Mouse (Mus musculus): ENCODE data around the gene Ctns. TPM values are rescaled to one million over a fixed set of nuclear protein-coding genes. Genes with fewer than 3 reads are reported as not detected.
A peak's percentile ranks its signal among the peaks of the same experiment; 100 is the strongest.

Ctns gene
- total and polyA plus RNA-seq, 2 experiments from 2014 or later, result 10.3 to 17.0 TPM

DNA sequence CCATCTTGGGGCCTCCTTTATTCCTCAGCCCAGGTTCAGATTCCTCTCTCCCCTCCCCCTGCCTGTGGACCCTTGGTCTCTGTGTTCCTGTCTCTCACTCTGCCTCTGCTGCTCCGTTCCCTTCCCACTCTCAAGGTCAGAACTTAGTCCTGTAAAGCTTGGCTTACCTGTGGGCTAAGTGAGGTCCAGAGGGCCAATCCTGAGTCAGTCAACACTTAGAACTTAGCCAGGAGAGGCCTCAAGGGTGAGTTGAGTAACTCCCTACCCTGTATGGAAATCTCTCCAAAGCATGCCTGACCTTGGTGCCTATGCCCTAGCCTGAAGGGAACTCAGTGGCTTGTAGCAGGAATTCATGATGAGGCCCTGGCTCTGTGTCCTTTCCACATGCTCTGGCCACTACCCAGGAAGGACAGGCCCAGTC, 54.6 kb downstream of the Ctns start:
- no peaks in the 10 kb centered on the region for H3K27me3 ChIP-seq (ENCODE audit: control insufficient read depth, insufficient read depth, low read length)

DNA sequence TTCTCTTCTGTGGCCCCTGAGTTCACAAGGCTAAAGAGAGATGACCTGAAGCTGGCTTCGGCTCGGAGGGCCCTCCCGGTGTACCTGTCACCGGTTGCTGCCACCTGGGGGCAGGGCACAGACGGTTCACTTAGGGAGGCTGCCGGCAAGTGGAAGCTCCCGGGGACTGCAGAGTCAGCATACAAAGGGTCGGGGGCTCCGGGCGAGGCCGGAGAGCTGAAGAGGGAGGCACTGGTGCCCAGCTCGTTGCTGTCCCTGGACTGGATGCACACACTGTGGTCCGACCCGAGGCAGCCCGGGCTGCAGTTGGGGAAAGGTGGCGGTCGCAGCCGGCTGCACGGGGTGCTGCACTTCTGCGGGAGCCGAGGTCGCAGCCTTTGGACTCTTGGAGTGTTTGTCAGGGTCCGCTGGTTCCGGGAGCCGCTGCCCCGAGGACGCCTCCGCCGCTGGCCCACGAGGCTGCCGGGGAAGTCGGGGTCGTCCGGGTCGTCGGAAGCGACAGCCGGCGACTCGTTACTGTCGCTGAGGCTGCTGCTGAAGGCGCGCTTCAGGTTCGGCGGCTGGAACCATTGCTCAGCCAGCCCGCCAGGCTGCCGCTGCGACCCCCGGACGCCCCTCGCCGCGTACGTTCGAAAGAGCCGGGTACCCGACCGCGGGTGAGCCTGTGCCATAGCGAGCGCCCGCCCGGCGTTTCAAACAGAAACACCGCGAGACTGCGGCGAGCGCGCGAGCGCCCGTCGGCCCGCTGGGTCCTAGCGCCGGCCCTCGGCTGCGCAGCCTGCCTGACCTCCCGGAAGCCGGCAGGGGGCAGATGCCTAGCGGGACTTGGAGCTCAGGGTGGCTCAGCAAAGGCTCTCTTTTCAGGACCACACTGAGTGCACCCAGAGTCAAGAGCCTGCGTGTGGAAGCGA, 61.0 kb downstream of the Ctns start, which contains the start of gene Haspin:
Gene Haspin, minus strand, starts transcription at position 704 of the 911 bp plus-strand sequence.
- Histone ChIP-seq H3K4me1 (ENCODE audit: control insufficient read depth, insufficient read depth) (peaks cover 30% of the 10 kb centered on the region), H3K4me2 (ENCODE audit: low read depth, low read length) (peak within 1 kb of the TSS; percentile 90), H3K4me3 (ENCODE audit: low read depth, low read length) (peak within 1 kb of the TSS; percentile 83), H3K36me3 (replicated peaks; ENCODE audit: control insufficient read depth, insufficient read depth, low read length) (peaks cover 10% of the 10 kb centered on the region; the same call in 1 of the 2 replicates), H3K9ac (replicated peaks; ENCODE audit: low read depth, low read length) (peak within 1 kb of the TSS; percentile 62), H3K9me3 (replicated peaks; ENCODE audit: control insufficient read depth, low read length) (no peaks in the 10 kb centered on the region), H3K27ac (ENCODE audit: low read depth) (0 out of 2 replicates have a peak within 1 kb of the TSS, but pooled peaks have one; percentile 8), H3K27me3 (ENCODE audit: control insufficient read depth, insufficient read depth, low read length) (no peaks in the 10 kb centered on the region)
- under 1% methylated on average over 82 of the region's 84 CpGs for WGBS
- peak; percentile 84 for DNase-seq (ENCODE audit: low spot score)
- TF ChIP-seq EP300 (IDR thresholded peaks at IDR 0.05; ENCODE audit: low read depth) (peak; percentile 97), CTCF (IDR thresholded peaks at IDR 0.05; ENCODE audit: low read depth) (peak; percentile 94)
- peak; percentile 96 for ATAC-seq (ENCODE audit: insufficient read depth, low read depth)

More for the DNA sequence above, 54.6 kb downstream of the Ctns start:
- no peaks in the 10 kb centered on the region for H3K4me1 ChIP-seq (ENCODE audit: control insufficient read depth, insufficient read depth)
- no peak overlapping the region for H3K4me2 ChIP-seq (ENCODE audit: low read depth, low read length)
- WGBS, result 67% methylated on average over 1 of the region's 1 CpGs
- H3K9ac ChIP-seq (replicated peaks; ENCODE audit: low read depth, low read length), result no peak overlapping the region
- H3K36me3 ChIP-seq (replicated peaks; ENCODE audit: control insufficient read depth, insufficient read depth, low read length), result no peaks in the 10 kb centered on the region
- no peak overlapping the region for H3K27ac ChIP-seq (ENCODE audit: low read depth)
- DNase-seq (ENCODE audit: low spot score) (no peak), ATAC-seq (ENCODE audit: insufficient read depth, low read depth) (peak; percentile 67)
- no peak for TF ChIP-seq EP300 (IDR thresholded peaks at IDR 0.05; ENCODE audit: low read depth)
- no peak for TF ChIP-seq CTCF (IDR thresholded peaks at IDR 0.05; ENCODE audit: low read depth)
- H3K9me3 ChIP-seq (replicated peaks; ENCODE audit: control insufficient read depth, low read length), result no peaks in the 10 kb centered on the region
- no peak overlapping the region for H3K4me3 ChIP-seq (ENCODE audit: low read depth, low read length)

DNA sequence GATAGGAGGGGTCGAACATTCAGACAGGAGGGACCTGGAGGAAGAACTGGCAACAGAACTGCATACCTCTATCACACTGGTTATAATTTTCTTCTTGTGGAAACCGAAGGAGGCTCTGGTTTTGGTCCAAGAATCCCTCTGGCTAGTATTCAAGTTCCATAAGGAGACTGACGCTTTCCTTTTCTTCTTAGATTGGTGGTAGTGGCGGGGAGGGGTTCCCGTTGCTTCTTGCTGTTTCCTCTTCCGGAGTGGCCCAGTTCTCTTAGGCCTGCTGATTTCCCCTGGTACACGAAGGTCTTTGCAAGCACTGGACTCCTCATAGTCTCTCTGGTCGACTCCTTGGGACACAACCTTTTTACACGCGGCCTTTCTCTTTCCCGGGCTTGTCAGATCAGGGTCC, 61.7 kb downstream of the Ctns start:
- no peak for TF ChIP-seq CTCF (IDR thresholded peaks at IDR 0.05; ENCODE audit: low read depth)
- TF ChIP-seq EP300 (IDR thresholded peaks at IDR 0.05; ENCODE audit: low read depth), result no peak
- Histone ChIP-seq H3K36me3 (replicated peaks; ENCODE audit: control insufficient read depth, insufficient read depth, low read length) (peaks cover 13% of the 10 kb centered on the region; the same call in 1 of the 2 replicates), H3K9ac (replicated peaks; ENCODE audit: low read depth, low read length) (peak overlapping the region; percentile 62), H3K4me3 (ENCODE audit: low read depth, low read length) (peak overlapping the region; percentile 83), H3K27ac (ENCODE audit: low read depth) (no peak overlapping the region), H3K27me3 (ENCODE audit: control insufficient read depth, insufficient read depth, low read length) (no peaks in the 10 kb centered on the region), H3K4me2 (ENCODE audit: low read depth, low read length) (peak overlapping the region; percentile 90), H3K9me3 (replicated peaks; ENCODE audit: control insufficient read depth, low read length) (no peaks in the 10 kb centered on the region), H3K4me1 (ENCODE audit: control insufficient read depth, insufficient read depth) (peaks cover 30% of the 10 kb centered on the region)
- WGBS, result 7% methylated on average over 11 of the region's 11 CpGs
- peak; percentile 23 for DNase-seq (ENCODE audit: low spot score)
- ATAC-seq (ENCODE audit: insufficient read depth, low read depth), result no peak

DNA sequence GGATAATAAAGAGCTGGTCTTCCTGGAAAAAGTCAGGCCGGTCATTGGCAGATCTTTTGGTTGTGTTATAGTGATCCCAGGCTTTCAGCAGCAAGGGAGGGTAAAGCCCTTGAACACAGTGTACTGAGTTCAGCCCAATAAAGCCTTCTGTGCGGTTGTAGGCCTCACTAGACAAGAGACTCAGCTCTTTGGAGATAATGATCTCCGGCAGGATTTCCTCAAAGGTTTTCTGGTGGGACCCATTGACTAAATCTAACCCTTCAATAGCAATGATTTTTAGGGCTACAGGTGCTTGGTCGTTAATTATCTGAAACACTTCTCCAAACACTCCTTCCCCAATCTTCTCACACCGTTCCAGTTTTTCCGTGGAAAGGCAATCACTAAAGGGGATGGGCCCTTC, 62.3 kb downstream of the Ctns start:
- TF ChIP-seq EP300 (IDR thresholded peaks at IDR 0.05; ENCODE audit: low read depth) (no peak), CTCF (IDR thresholded peaks at IDR 0.05; ENCODE audit: low read depth) (no peak)
- H3K4me1 ChIP-seq (ENCODE audit: control insufficient read depth, insufficient read depth), result peaks cover 31% of the 10 kb centered on the region
- no peaks in the 10 kb centered on the region for H3K9me3 ChIP-seq (replicated peaks; ENCODE audit: control insufficient read depth, low read length)
- H3K36me3 ChIP-seq (replicated peaks; ENCODE audit: control insufficient read depth, insufficient read depth, low read length), result peaks cover 13% of the 10 kb centered on the region; the same call in 1 of the 2 replicates
- H3K9ac ChIP-seq (replicated peaks; ENCODE audit: low read depth, low read length), result peak overlapping the region; percentile 62
- H3K27ac ChIP-seq (ENCODE audit: low read depth), result no peak overlapping the region
- WGBS, result 59% methylated on average over 6 of the region's 6 CpGs
- H3K27me3 ChIP-seq (ENCODE audit: control insufficient read depth, insufficient read depth, low read length), result no peaks in the 10 kb centered on the region
- ATAC-seq (ENCODE audit: insufficient read depth, low read depth) (no peak), DNase-seq (ENCODE audit: low spot score) (no peak)
- H3K4me2 ChIP-seq (ENCODE audit: low read depth, low read length), result peak overlapping the region; percentile 90
- peak overlapping the region; percentile 83 for H3K4me3 ChIP-seq (ENCODE audit: low read depth, low read length)

DNA sequence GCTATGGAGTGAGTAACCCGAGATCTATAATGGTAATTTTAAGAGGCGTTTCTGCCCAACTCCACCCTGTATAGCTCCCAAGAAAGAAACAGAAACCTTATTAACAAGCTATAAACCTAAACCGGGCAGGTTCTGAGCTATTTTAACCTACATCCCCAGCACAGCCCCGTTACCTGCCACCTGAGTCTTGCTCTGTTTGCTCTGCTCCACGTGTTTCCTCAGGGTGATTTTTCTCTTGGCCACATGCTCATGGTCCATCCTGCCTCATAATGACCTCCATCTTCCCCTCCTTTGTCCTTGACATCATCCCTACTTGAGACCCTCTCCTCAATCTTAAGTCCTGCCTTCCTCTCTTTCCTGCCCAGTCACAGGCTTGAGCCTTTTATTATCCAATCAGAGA, 64.6 kb downstream of the Ctns start:
- Histone ChIP-seq H3K9ac (replicated peaks; ENCODE audit: low read depth, low read length) (no peak overlapping the region), H3K4me3 (ENCODE audit: low read depth, low read length) (no peak overlapping the region), H3K4me2 (ENCODE audit: low read depth, low read length) (no peak overlapping the region), H3K27me3 (ENCODE audit: control insufficient read depth, insufficient read depth, low read length) (no peaks in the 10 kb centered on the region), H3K36me3 (replicated peaks; ENCODE audit: control insufficient read depth, insufficient read depth, low read length) (peaks cover 13% of the 10 kb centered on the region; the same call in 1 of the 2 replicates), H3K9me3 (replicated peaks; ENCODE audit: control insufficient read depth, low read length) (no peaks in the 10 kb centered on the region), H3K27ac (ENCODE audit: low read depth) (no peak overlapping the region), H3K4me1 (ENCODE audit: control insufficient read depth, insufficient read depth) (peaks cover 36% of the 10 kb centered on the region)
- no peak for DNase-seq (ENCODE audit: low spot score)
- no peak for TF ChIP-seq CTCF (IDR thresholded peaks at IDR 0.05; ENCODE audit: low read depth)
- TF ChIP-seq EP300 (IDR thresholded peaks at IDR 0.05; ENCODE audit: low read depth), result no peak
- WGBS, result 86% methylated on average over 5 of the region's 5 CpGs
- ATAC-seq (ENCODE audit: insufficient read depth, low read depth), result no peak

Other genes with a start within 250 kb of the Ctns start
- gene Atp2a3, start 237.9 kb downstream of the Ctns start, total RNA-seq (2014; rRNA removed; ENCODE audit: low replicate concordance), result 3.8 and 9.7 TPM in 2 replicates
- 2.6 and 3.1 TPM in 2 replicates for gene Atp2a3, start 237.9 kb downstream of the Ctns start, polyA plus RNA-seq (2015; fragmentation: Nextera tagmentation; extraction: Ambion mirVana)
- gene P2rx1, start 199.9 kb downstream of the Ctns start, total RNA-seq (2014; rRNA removed; ENCODE audit: low replicate concordance), result 1.4 and 24.8 TPM in 2 replicates
- 0.71 and 1.0 TPM in 2 replicates for gene P2rx1, start 199.9 kb downstream of the Ctns start, polyA plus RNA-seq (2015; fragmentation: Nextera tagmentation; extraction: Ambion mirVana)
- 0.62 and 4.9 TPM in 2 replicates for gene Camkk1, start 180.0 kb downstream of the Ctns start, total RNA-seq (2014; rRNA removed; ENCODE audit: low replicate concordance)
- gene Camkk1, start 180.0 kb downstream of the Ctns start, polyA plus RNA-seq (2015; fragmentation: Nextera tagmentation; extraction: Ambion mirVana), result 0.68 and 1.1 TPM in 2 replicates
- gene Ncbp3, start 151.3 kb downstream of the Ctns start, total RNA-seq (2014; rRNA removed; ENCODE audit: low replicate concordance), result 7.1 and 8.9 TPM in 2 replicates
- gene Ncbp3, start 151.3 kb downstream of the Ctns start, polyA plus RNA-seq (2015; fragmentation: Nextera tagmentation; extraction: Ambion mirVana), result 6.6 and 7.0 TPM in 2 replicates
- 0.58 TPM in 1 of 2 replicates, not detected in the other for gene Itgae, start 108.5 kb downstream of the Ctns start, total RNA-seq (2014; rRNA removed; ENCODE audit: low replicate concordance)
- 0.04 and 0.12 TPM in 2 replicates for gene Itgae, start 108.5 kb downstream of the Ctns start, polyA plus RNA-seq (2015; fragmentation: Nextera tagmentation; extraction: Ambion mirVana)
- gene Haspin, start 60.7 kb downstream of the Ctns start, total RNA-seq (2014; rRNA removed; ENCODE audit: low replicate concordance), result 2.4 and 6.0 TPM in 2 replicates
- 3.0 and 4.0 TPM in 2 replicates for gene Haspin, start 60.7 kb downstream of the Ctns start, polyA plus RNA-seq (2015; fragmentation: Nextera tagmentation; extraction: Ambion mirVana)
- 2.0 and 4.3 TPM in 2 replicates for gene P2rx5, start 38.6 kb downstream of the Ctns start, total RNA-seq (2014; rRNA removed; ENCODE audit: low replicate concordance)
- gene P2rx5, start 38.6 kb downstream of the Ctns start, polyA plus RNA-seq (2015; fragmentation: Nextera tagmentation; extraction: Ambion mirVana), result 1.6 and 1.7 TPM in 2 replicates
- 122 and 178 TPM in 2 replicates for gene Emc6, start 22.0 kb downstream of the Ctns start, total RNA-seq (2014; rRNA removed; ENCODE audit: low replicate concordance)
- 123 and 132 TPM in 2 replicates for gene Emc6, start 22.0 kb downstream of the Ctns start, polyA plus RNA-seq (2015; fragmentation: Nextera tagmentation; extraction: Ambion mirVana)
- gene Tax1bp3, start 22.0 kb downstream of the Ctns start, total RNA-seq (2014; rRNA removed; ENCODE audit: low replicate concordance), result 103 and 144 TPM in 2 replicates
- gene Tax1bp3, start 22.0 kb downstream of the Ctns start, polyA plus RNA-seq (2015; fragmentation: Nextera tagmentation; extraction: Ambion mirVana), result 217 and 224 TPM in 2 replicates
- gene Shpk, start 418 bp upstream of the Ctns start, total RNA-seq (2014; rRNA removed; ENCODE audit: low replicate concordance), result 0.08 and 1.9 TPM in 2 replicates
- 0.77 and 0.95 TPM in 2 replicates for gene Shpk, start 418 bp upstream of the Ctns start, polyA plus RNA-seq (2015; fragmentation: Nextera tagmentation; extraction: Ambion mirVana)
- gene Trpv1, start 35.2 kb upstream of the Ctns start, total RNA-seq (2014; rRNA removed; ENCODE audit: low replicate concordance), result 3.1 TPM in 1 of 2 replicates, not detected in the other
- 0.07 TPM in 1 of 2 replicates, not detected in the other for gene Trpv1, start 35.2 kb upstream of the Ctns start, polyA plus RNA-seq (2015; fragmentation: Nextera tagmentation; extraction: Ambion mirVana)
- 0.04 TPM in 1 of 2 replicates, not detected in the other for gene Trpv3, start 68.3 kb upstream of the Ctns start, total RNA-seq (2014; rRNA removed; ENCODE audit: low replicate concordance)
- 0.07 and 0.08 TPM in 2 replicates for gene Trpv3, start 68.3 kb upstream of the Ctns start, polyA plus RNA-seq (2015; fragmentation: Nextera tagmentation; extraction: Ambion mirVana)
- not detected in 2 replicates for gene Aspa, start 130.6 kb upstream of the Ctns start, total RNA-seq (2014; rRNA removed; ENCODE audit: low replicate concordance)
- 0.23 and 0.37 TPM in 2 replicates for gene Aspa, start 130.6 kb upstream of the Ctns start, polyA plus RNA-seq (2015; fragmentation: Nextera tagmentation; extraction: Ambion mirVana)
- not detected in 2 replicates for gene Gm49340, start 130.7 kb upstream of the Ctns start, total RNA-seq (2014; rRNA removed; ENCODE audit: low replicate concordance)
- not detected in 2 replicates for gene Gm49340, start 130.7 kb upstream of the Ctns start, polyA plus RNA-seq (2015; fragmentation: Nextera tagmentation; extraction: Ambion mirVana)
- gene Spata22, start 130.7 kb upstream of the Ctns start, total RNA-seq (2014; rRNA removed; ENCODE audit: low replicate concordance), result not detected in 2 replicates
- not detected in 2 replicates for gene Spata22, start 130.7 kb upstream of the Ctns start, polyA plus RNA-seq (2015; fragmentation: Nextera tagmentation; extraction: Ambion mirVana)
- not detected in 2 replicates for gene Olfr20, start 151.7 kb upstream of the Ctns start, total RNA-seq (2014; rRNA removed; ENCODE audit: low replicate concordance)
- gene Olfr20, start 151.7 kb upstream of the Ctns start, polyA plus RNA-seq (2015; fragmentation: Nextera tagmentation; extraction: Ambion mirVana), result not detected in 2 replicates
- gene Olfr376, start 172.2 kb upstream of the Ctns start, total RNA-seq (2014; rRNA removed; ENCODE audit: low replicate concordance), result not detected in 2 replicates
- gene Olfr376, start 172.2 kb upstream of the Ctns start, polyA plus RNA-seq (2015; fragmentation: Nextera tagmentation; extraction: Ambion mirVana), result not detected in 2 replicates
- gene Olfr1, start 200.6 kb upstream of the Ctns start, total RNA-seq (2014; rRNA removed; ENCODE audit: low replicate concordance), result not detected in 2 replicates
- not detected in 2 replicates for gene Olfr1, start 200.6 kb upstream of the Ctns start, polyA plus RNA-seq (2015; fragmentation: Nextera tagmentation; extraction: Ambion mirVana)
- gene Olfr378, start 229.4 kb upstream of the Ctns start, total RNA-seq (2014; rRNA removed; ENCODE audit: low replicate concordance), result not detected in 2 replicates
- gene Olfr378, start 229.4 kb upstream of the Ctns start, polyA plus RNA-seq (2015; fragmentation: Nextera tagmentation; extraction: Ambion mirVana), result not detected in 2 replicates

All from heart, postnatal 0 days (tissue).